Mouse (Mus musculus): ENCODE data around the gene Lyrm4.

- TF ChIP-seq CTCF (conservative IDR thresholded peaks at IDR 0.05; ENCODE audit: low read length) (no peak), NANOG (IDR thresholded peaks at IDR 0.05; ENCODE audit: borderline replicate concordance, low read length) (no peak)
Observed at GRCm38 (mm10) chr13:35980471-35980870, 136.9 kb downstream of the Lyrm4 start.
